Mouse (Mus musculus): ENCODE data around the gene Med25. TPM values are rescaled to one million over a fixed set of nuclear protein-coding genes. Genes with fewer than 3 reads are reported as not detected.

Gene Med25
- total RNA-seq, 2 experiments from 2014 or later, result 105 to 108 TPM

- DNase-seq (ENCODE audit: extremely low spot score in 1 of 2, low spot score in 1 of 2), result peak in 1 of 2 experiments; percentile 68
Observed at GRCm38 (mm10) chr7:44850146-44850545, 42.4 kb downstream of the Med25 start.

GRCm38 (mm10) chr7:44849416-44850111 is 42.9 kb downstream of the Med25 start:
- peak; percentile 77 to 91 for DNase-seq (ENCODE audit: extremely low spot score in 1 of 2, low spot score in 1 of 2)

GRCm38 (mm10) chr7:44848561-44849415 is 43.7 kb downstream of the Med25 start, which contains the start of the genes Akt1s1 and Tbc1d17:
Akt1s1 (plus strand) TSS chr7:44848991.
Tbc1d17 (minus strand) TSS chr7:44849079.
- DNase-seq (ENCODE audit: extremely low spot score in 1 of 2, low spot score in 1 of 2), result peak; percentile 97 to 98

GRCm38 (mm10) chr7:44847772-44848171 is 44.7 kb downstream of the Med25 start:
- DNase-seq (ENCODE audit: extremely low spot score in 1 of 2, low spot score in 1 of 2), result no peak

GRCm38 (mm10) chr7:44846804-44847203 is 45.7 kb downstream of the Med25 start:
- no peak for DNase-seq (ENCODE audit: extremely low spot score in 1 of 2, low spot score in 1 of 2)

- no peak for DNase-seq (ENCODE audit: extremely low spot score in 1 of 2, low spot score in 1 of 2)
Observed at GRCm38 (mm10) chr7:44845006-44845405, 47.5 kb downstream of the Med25 start.

- DNase-seq (ENCODE audit: extremely low spot score in 1 of 2, low spot score in 1 of 2), result no peak
Observed at GRCm38 (mm10) chr7:44841825-44842463, 50.6 kb downstream of the Med25 start.

GRCm38 (mm10) chr7:44840426-44840825 is 52.1 kb downstream of the Med25 start:
- DNase-seq (ENCODE audit: extremely low spot score in 1 of 2, low spot score in 1 of 2), result no peak

- DNase-seq (ENCODE audit: extremely low spot score in 1 of 2, low spot score in 1 of 2), result no peak
Observed at GRCm38 (mm10) chr7:44839491-44840191, 52.9 kb downstream of the Med25 start.

GRCm38 (mm10) chr7:44839171-44839490 is 53.4 kb downstream of the Med25 start:
- DNase-seq (ENCODE audit: extremely low spot score in 1 of 2, low spot score in 1 of 2), result no peak

GRCm38 (mm10) chr7:44838073-44838472 is 54.4 kb downstream of the Med25 start:
- no peak for DNase-seq (ENCODE audit: extremely low spot score in 1 of 2, low spot score in 1 of 2)

- no peak for DNase-seq (ENCODE audit: extremely low spot score in 1 of 2, low spot score in 1 of 2)
Observed at GRCm38 (mm10) chr7:44836423-44837053, 56.0 kb downstream of the Med25 start.

GRCm38 (mm10) chr7:44836016-44836404 is 56.5 kb downstream of the Med25 start:
- DNase-seq (ENCODE audit: extremely low spot score in 1 of 2, low spot score in 1 of 2), result no peak

GRCm38 (mm10) chr7:44835373-44836015 is 57.0 kb downstream of the Med25 start:
- no peak for DNase-seq (ENCODE audit: extremely low spot score in 1 of 2, low spot score in 1 of 2)

- no peak for DNase-seq (ENCODE audit: extremely low spot score in 1 of 2, low spot score in 1 of 2)
Observed at GRCm38 (mm10) chr7:44832763-44833162, 59.7 kb downstream of the Med25 start.

- no peak for DNase-seq (ENCODE audit: extremely low spot score in 1 of 2, low spot score in 1 of 2)
Observed at GRCm38 (mm10) chr7:44828706-44829105, 63.8 kb downstream of the Med25 start.

- DNase-seq (ENCODE audit: extremely low spot score in 1 of 2, low spot score in 1 of 2), result no peak
Observed at GRCm38 (mm10) chr7:44826771-44827170, 65.7 kb downstream of the Med25 start.

All from layer of hippocampus, postnatal 25 days (tissue).